Mouse (Mus musculus) lung, postnatal 0 days (tissue): Measurements from ENCODE around the gene Fam122c.

Source experiments
- CTCF ChIP-seq: IDR thresholded peaks from 2 replicates; pipeline ENCODE4 v1.5.1; 2016; ENCODE audit warnings: antibody characterized with exemption, mild to moderate bottlenecking
- EP300 ChIP-seq: IDR thresholded peaks from 2 replicates; pipeline ENCODE4 v1.6.1; 2016; ENCODE audit warnings: antibody characterized with exemption, mild to moderate bottlenecking, control low read depth

GRCm38 (mm10) chrX:53341531-53341930 is 68.3 kb downstream of the Fam122c start:
- TF ChIP-seq CTCF (peak; percentile 78), EP300 (no peak)
